Mouse (Mus musculus): ENCODE results near the gene Mup17.
"Not testable (repeated sequence)": the region's sequence is repeated elsewhere in the genome, so short reads cannot be mapped to it uniquely, and the experiment has no call there.

The Mup17 gene

GRCm38 (mm10) chr4:61595771-61596170, at the start of gene Mup17:
Gene Mup17 (minus strand): TSS chr4:61595871.
- not testable (repeated sequence) for TF ChIP-seq GATA4 (IDR thresholded peaks at IDR 0.05; ENCODE audit: insufficient replicate concordance, low read length)

Measured in liver, adult (tissue).